Mouse (Mus musculus): ENCODE measurements at regions not wholly inside any gene's neighbourhood (a gene's known extent, or its start where the extent isn't known, plus 50 kb on each side); places are given as distances from the start of the nearest gene placed in this dataset.

GRCm38 (mm10) chr14:45796665-45797319 is 138.8 kb upstream of the Ddhd1 start:
- H3K4me1 ChIP-seq (ENCODE audit: control insufficient read depth, insufficient read depth, low read length), result no peaks in the 10 kb centered on the region
- no peaks in the 10 kb centered on the region for H3K27me3 ChIP-seq (ENCODE audit: control insufficient read depth, insufficient read depth, low read length)
- no peak overlapping the region for H3K9ac ChIP-seq (ENCODE audit: low read length)
- H3K36me3 ChIP-seq (ENCODE audit: control insufficient read depth, insufficient read depth), result no peaks in the 10 kb centered on the region
- peaks cover 10% of the 10 kb centered on the region for H3K9me3 ChIP-seq (replicated peaks; ENCODE audit: control insufficient read depth, low read length)
- H3K4me3 ChIP-seq (ENCODE audit: low read length), result no peak overlapping the region
- WGBS, result 68% methylated on average over 10 of the region's 10 CpGs
- ATAC-seq (replicated peaks; ENCODE audit: extremely low read depth, insufficient read depth, low FRiP score), result no peak
- H3K27ac ChIP-seq (ENCODE audit: low read length), result no peak overlapping the region
- no peak overlapping the region for H3K4me2 ChIP-seq (ENCODE audit: low read depth, low read length)

GRCm38 (mm10) chr14:45797320-45797696 is 139.4 kb upstream of the Ddhd1 start:
- Histone ChIP-seq H3K4me1 (ENCODE audit: control insufficient read depth, insufficient read depth, low read length) (no peaks in the 10 kb centered on the region), H3K9ac (ENCODE audit: low read length) (no peak overlapping the region), H3K4me3 (ENCODE audit: low read length) (no peak overlapping the region), H3K36me3 (ENCODE audit: control insufficient read depth, insufficient read depth) (no peaks in the 10 kb centered on the region), H3K4me2 (ENCODE audit: low read depth, low read length) (no peak overlapping the region), H3K9me3 (replicated peaks; ENCODE audit: control insufficient read depth, low read length) (peaks cover 10% of the 10 kb centered on the region), H3K27me3 (ENCODE audit: control insufficient read depth, insufficient read depth, low read length) (no peaks in the 10 kb centered on the region), H3K27ac (ENCODE audit: low read length) (no peak overlapping the region)
- WGBS, result 76% methylated on average over 4 of the region's 4 CpGs
- ATAC-seq (replicated peaks; ENCODE audit: extremely low read depth, insufficient read depth, low FRiP score), result no peak

GRCm38 (mm10) chr14:45799286-45799685 is 141.3 kb upstream of the Ddhd1 start:
- Histone ChIP-seq H3K36me3 (ENCODE audit: control insufficient read depth, insufficient read depth) (no peaks in the 10 kb centered on the region), H3K4me3 (ENCODE audit: low read length) (no peak overlapping the region), H3K9me3 (replicated peaks; ENCODE audit: control insufficient read depth, low read length) (peaks cover 10% of the 10 kb centered on the region), H3K4me1 (ENCODE audit: control insufficient read depth, insufficient read depth, low read length) (no peaks in the 10 kb centered on the region), H3K9ac (ENCODE audit: low read length) (no peak overlapping the region), H3K27ac (ENCODE audit: low read length) (no peak overlapping the region), H3K4me2 (ENCODE audit: low read depth, low read length) (no peak overlapping the region), H3K27me3 (ENCODE audit: control insufficient read depth, insufficient read depth, low read length) (no peaks in the 10 kb centered on the region)
- WGBS, result 45% methylated on average over 2 of the region's 2 CpGs
- ATAC-seq (replicated peaks; ENCODE audit: extremely low read depth, insufficient read depth, low FRiP score), result no peak

GRCm38 (mm10) chr14:45805950-45806349 is 148.0 kb upstream of the Ddhd1 start:
- no peak overlapping the region for H3K4me2 ChIP-seq (ENCODE audit: low read depth, low read length)
- ATAC-seq (replicated peaks; ENCODE audit: extremely low read depth, insufficient read depth, low FRiP score), result no peak
- no peak overlapping the region for H3K27ac ChIP-seq (ENCODE audit: low read length)
- no peaks in the 10 kb centered on the region for H3K27me3 ChIP-seq (ENCODE audit: control insufficient read depth, insufficient read depth, low read length)
- H3K4me1 ChIP-seq (ENCODE audit: control insufficient read depth, insufficient read depth, low read length), result 0 out of 2 replicates have a peak, but pooled peaks cover 2% of the 10 kb centered on the region
- H3K9me3 ChIP-seq (replicated peaks; ENCODE audit: control insufficient read depth, low read length), result no peaks in the 10 kb centered on the region; the same call in 1 of the 2 replicates
- 90% methylated on average over 3 of the region's 3 CpGs for WGBS
- H3K9ac ChIP-seq (ENCODE audit: low read length), result no peak overlapping the region
- no peak overlapping the region for H3K4me3 ChIP-seq (ENCODE audit: low read length)
- H3K36me3 ChIP-seq (ENCODE audit: control insufficient read depth, insufficient read depth), result no peaks in the 10 kb centered on the region

- Histone ChIP-seq H3K36me3 (ENCODE audit: control insufficient read depth, insufficient read depth) (no peaks in the 10 kb centered on the region), H3K27ac (ENCODE audit: low read length) (no peak overlapping the region), H3K9ac (ENCODE audit: low read length) (no peak overlapping the region), H3K4me2 (ENCODE audit: low read depth, low read length) (no peak overlapping the region), H3K9me3 (replicated peaks; ENCODE audit: control insufficient read depth, low read length) (no peaks in the 10 kb centered on the region), H3K27me3 (ENCODE audit: control insufficient read depth, insufficient read depth, low read length) (no peaks in the 10 kb centered on the region), H3K4me3 (ENCODE audit: low read length) (no peak overlapping the region), H3K4me1 (ENCODE audit: control insufficient read depth, insufficient read depth, low read length) (0 out of 2 replicates have a peak, but pooled peaks cover 2% of the 10 kb centered on the region)
- WGBS, result 50% methylated on average over 7 of the region's 7 CpGs
- ATAC-seq (replicated peaks; ENCODE audit: extremely low read depth, insufficient read depth, low FRiP score), result no peak
These were observed 148.9 kb upstream of the Ddhd1 start for GRCm38 (mm10) chr14:45806726-45807280.

GRCm38 (mm10) chr14:45807767-45808166 is 149.8 kb upstream of the Ddhd1 start:
- no peak overlapping the region for H3K27ac ChIP-seq (ENCODE audit: low read length)
- H3K36me3 ChIP-seq (ENCODE audit: control insufficient read depth, insufficient read depth), result no peaks in the 10 kb centered on the region
- no peak for ATAC-seq (replicated peaks; ENCODE audit: extremely low read depth, insufficient read depth, low FRiP score)
- WGBS, result 88% methylated on average over 7 of the region's 7 CpGs
- H3K9me3 ChIP-seq (replicated peaks; ENCODE audit: control insufficient read depth, low read length), result no peaks in the 10 kb centered on the region
- H3K27me3 ChIP-seq (ENCODE audit: control insufficient read depth, insufficient read depth, low read length), result no peaks in the 10 kb centered on the region
- H3K4me2 ChIP-seq (ENCODE audit: low read depth, low read length), result no peak overlapping the region
- H3K4me3 ChIP-seq (ENCODE audit: low read length), result no peak overlapping the region
- no peak overlapping the region for H3K9ac ChIP-seq (ENCODE audit: low read length)
- 0 out of 2 replicates have a peak, but pooled peaks cover 2% of the 10 kb centered on the region for H3K4me1 ChIP-seq (ENCODE audit: control insufficient read depth, insufficient read depth, low read length)

- WGBS, result 80% methylated on average over 7 of the region's 7 CpGs
These were observed 151.5 kb upstream of the Ddhd1 start for GRCm38 (mm10) chr14:45809491-45809890.

GRCm38 (mm10) chr14:45810101-45810500 is 152.2 kb upstream of the Ddhd1 start:
- H3K36me3 ChIP-seq (ENCODE audit: control insufficient read depth, insufficient read depth), result no peaks in the 10 kb centered on the region
- 61% methylated on average over 4 of the region's 4 CpGs for WGBS
- H3K9me3 ChIP-seq (replicated peaks; ENCODE audit: control insufficient read depth, low read length), result no peaks in the 10 kb centered on the region
- no peak for ATAC-seq (replicated peaks; ENCODE audit: extremely low read depth, insufficient read depth, low FRiP score)
- no peak overlapping the region for H3K4me2 ChIP-seq (ENCODE audit: low read depth, low read length)
- no peaks in the 10 kb centered on the region for H3K27me3 ChIP-seq (ENCODE audit: control insufficient read depth, insufficient read depth, low read length)
- no peak overlapping the region for H3K4me3 ChIP-seq (ENCODE audit: low read length)
- no peak overlapping the region for H3K27ac ChIP-seq (ENCODE audit: low read length)
- 0 out of 2 replicates have a peak, but pooled peaks cover 2% of the 10 kb centered on the region for H3K4me1 ChIP-seq (ENCODE audit: control insufficient read depth, insufficient read depth, low read length)
- no peak overlapping the region for H3K9ac ChIP-seq (ENCODE audit: low read length)

More at GRCm38 (mm10) chr14:45809491-45809890, 151.5 kb upstream of the Ddhd1 start:
- Histone ChIP-seq H3K36me3 (ENCODE audit: control insufficient read depth, insufficient read depth) (no peaks in the 10 kb centered on the region), H3K27ac (ENCODE audit: low read length) (no peak overlapping the region), H3K27me3 (ENCODE audit: control insufficient read depth, insufficient read depth, low read length) (no peaks in the 10 kb centered on the region), H3K9ac (ENCODE audit: low read length) (no peak overlapping the region), H3K4me3 (ENCODE audit: low read length) (no peak overlapping the region), H3K9me3 (replicated peaks; ENCODE audit: control insufficient read depth, low read length) (no peaks in the 10 kb centered on the region), H3K4me1 (ENCODE audit: control insufficient read depth, insufficient read depth, low read length) (0 out of 2 replicates have a peak, but pooled peaks cover 2% of the 10 kb centered on the region), H3K4me2 (ENCODE audit: low read depth, low read length) (no peak overlapping the region)
- ATAC-seq (replicated peaks; ENCODE audit: extremely low read depth, insufficient read depth, low FRiP score), result no peak

GRCm38 (mm10) chr14:45810630-45811029 is 152.7 kb upstream of the Ddhd1 start:
- H3K4me1 ChIP-seq (ENCODE audit: control insufficient read depth, insufficient read depth, low read length), result 0 out of 2 replicates have a peak, but pooled peaks cover 2% of the 10 kb centered on the region
- 0 out of 2 replicates have a peak overlapping the region, but pooled peaks have one; percentile 8 for H3K4me2 ChIP-seq (ENCODE audit: low read depth, low read length)
- H3K36me3 ChIP-seq (ENCODE audit: control insufficient read depth, insufficient read depth), result no peaks in the 10 kb centered on the region
- ATAC-seq (replicated peaks; ENCODE audit: extremely low read depth, insufficient read depth, low FRiP score), result no peak
- H3K9ac ChIP-seq (ENCODE audit: low read length), result no peak overlapping the region
- H3K4me3 ChIP-seq (ENCODE audit: low read length), result no peak overlapping the region
- no peaks in the 10 kb centered on the region for H3K27me3 ChIP-seq (ENCODE audit: control insufficient read depth, insufficient read depth, low read length)
- H3K27ac ChIP-seq (ENCODE audit: low read length), result no peak overlapping the region
- H3K9me3 ChIP-seq (replicated peaks; ENCODE audit: control insufficient read depth, low read length), result no peaks in the 10 kb centered on the region
- WGBS, result 17% methylated on average over 3 of the region's 3 CpGs

Measured in heart, embryonic 16.5 days (tissue).